Mouse (Mus musculus): ENCODE results near the gene Plcd3. TPM values are rescaled to one million over a fixed set of nuclear protein-coding genes. Genes with fewer than 3 reads are reported as not detected.

Gene Plcd3
- total and polyA plus RNA-seq, 3 experiments, result 2.0 to 2.6 TPM; not detected in 1

DNA sequence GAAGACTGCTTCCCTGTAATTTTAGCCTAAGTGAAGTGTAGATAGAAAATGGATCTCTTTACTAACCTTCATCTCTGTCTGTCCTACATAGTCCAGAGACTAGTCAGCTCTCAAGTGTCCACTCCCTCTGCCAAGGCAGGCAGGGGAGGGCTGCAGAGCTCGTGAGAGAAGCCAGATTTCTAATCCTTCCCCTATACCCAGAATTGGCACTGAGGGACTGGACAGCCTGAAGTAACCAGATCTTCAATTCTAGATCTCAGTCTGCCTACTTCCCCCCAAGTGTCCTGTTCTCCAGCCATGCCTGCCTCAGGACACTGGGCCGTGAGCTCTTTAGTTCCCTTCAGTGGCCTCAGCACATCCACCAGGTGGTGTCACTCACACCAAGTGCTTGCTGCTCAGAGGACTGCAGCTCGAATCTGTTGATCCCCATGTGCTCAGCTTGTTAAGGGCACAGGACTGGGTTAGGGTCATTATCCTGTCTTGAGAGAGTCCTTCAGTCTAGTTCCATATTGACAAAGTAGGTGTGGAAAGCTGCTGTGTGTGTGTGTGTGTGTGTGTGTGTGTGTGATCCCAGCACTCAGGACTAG is 42.9 kb downstream of the Plcd3 start:
- Histone ChIP-seq H3K4me1 (ENCODE audit: control insufficient read depth in 1 of 2, insufficient read depth in 2 of 2, low read length in 2 of 2) (no peaks in the 10 kb centered on the region), H3K9me3 (replicated peaks; ENCODE audit: insufficient read depth, low read length) (no peaks in the 10 kb centered on the region), H3K4me3 (ENCODE audit: control insufficient read depth in 1 of 2, insufficient read depth in 1 of 2, low read depth in 2 of 2, low read length in 2 of 2) (no peak overlapping the region), H3K36me3 (ENCODE audit: control insufficient read depth in 1 of 2, insufficient read depth in 2 of 2, low read length in 2 of 2) (peaks cover 0 to 43% of the 10 kb centered on the region in 2 experiments; a peak in 2 of 4 replicates), H3K79me2 (ENCODE audit: control insufficient read depth, insufficient read depth, low read length, poor library complexity) (no peaks in the 10 kb centered on the region), H3K27me3 (ENCODE audit: control insufficient read depth in 1 of 2, insufficient read depth in 2 of 2, low read length in 2 of 2) (no peaks in the 10 kb centered on the region), H3K27ac (ENCODE audit: control insufficient read depth, low read depth, low read length) (no peak overlapping the region), H3K9ac (ENCODE audit: control insufficient read depth, low read depth, low read length, poor library complexity, severe bottlenecking) (no peak overlapping the region)
- DNase-seq (ENCODE audit: low read depth, low spot score), result no peak
- TF ChIP-seq MAZ (IDR thresholded peaks at IDR 0.05; ENCODE audit: low read depth, low read length) (no peak), RCOR1 (IDR thresholded peaks at IDR 0.05; ENCODE audit: low read depth, low read length) (no peak), ELF1 (IDR thresholded peaks at IDR 0.05; ENCODE audit: low read depth, low read length) (no peak), ETS1 (IDR thresholded peaks at IDR 0.05; ENCODE audit: low read depth, low read length) (no peak), RAD21 (IDR thresholded peaks at IDR 0.05; ENCODE audit: low read depth, low read length) (no peak), CHD2 (IDR thresholded peaks at IDR 0.05; ENCODE audit: low read length) (no peak), POLR2A (IDR thresholded peaks at IDR 0.05; ENCODE audit: control insufficient read depth in 1 of 2, insufficient read depth in 1 of 2, low read depth in 1 of 2, low read length in 2 of 2, poor library complexity in 1 of 2) (no peak), ZC3H11A (IDR thresholded peaks at IDR 0.05; ENCODE audit: low read depth, low read length) (no peak), POLR2AphosphoS5 (IDR thresholded peaks at IDR 0.05; ENCODE audit: borderline replicate concordance, low read depth, low read length) (no peak), MEF2A (IDR thresholded peaks at IDR 0.05; ENCODE audit: extremely low read depth, insufficient replicate concordance, low read depth, low read length, poor library complexity, severe bottlenecking) (no peak), E2F4 (IDR thresholded peaks at IDR 0.05; ENCODE audit: borderline replicate concordance, low read depth, low read length) (no peak), MXI1 (IDR thresholded peaks at IDR 0.05; ENCODE audit: low read depth, low read length) (no peak), MYB (IDR thresholded peaks at IDR 0.05; ENCODE audit: low read depth, low read length) (no peak), GATA1 (IDR thresholded peaks at IDR 0.05; ENCODE audit: low read depth, low read length) (no peak), MAX (IDR thresholded peaks at IDR 0.05; ENCODE audit: low read length) (no peak)

DNA sequence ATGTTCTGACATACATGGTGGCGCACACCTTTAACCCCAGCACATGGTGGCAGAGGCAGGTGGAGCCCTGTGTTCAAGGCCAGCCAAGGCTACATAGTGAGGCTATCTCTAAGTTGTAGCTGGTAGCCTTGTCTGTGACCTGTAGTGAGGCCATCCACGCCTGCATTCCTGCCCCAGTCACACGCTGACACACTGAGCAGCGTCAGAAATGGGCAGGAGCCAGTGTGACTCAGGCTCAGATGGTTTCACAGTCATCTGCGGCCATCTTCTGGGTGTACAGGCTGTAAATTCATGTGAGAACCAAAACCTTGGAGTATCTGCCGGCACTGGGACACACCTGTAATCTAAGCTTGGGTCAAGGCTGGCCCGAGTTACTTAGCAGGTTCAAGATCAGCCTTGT is 44.8 kb downstream of the Plcd3 start:
- Histone ChIP-seq H3K9ac (ENCODE audit: control insufficient read depth, low read depth, low read length, poor library complexity, severe bottlenecking) (no peak overlapping the region), H3K27me3 (ENCODE audit: control insufficient read depth in 1 of 2, insufficient read depth in 2 of 2, low read length in 2 of 2) (no peaks in the 10 kb centered on the region), H3K27ac (ENCODE audit: control insufficient read depth, low read depth, low read length) (no peak overlapping the region), H3K4me3 (ENCODE audit: control insufficient read depth in 1 of 2, insufficient read depth in 1 of 2, low read depth in 2 of 2, low read length in 2 of 2) (no peak overlapping the region), H3K79me2 (ENCODE audit: control insufficient read depth, insufficient read depth, low read length, poor library complexity) (no peaks in the 10 kb centered on the region; the same call in 1 of the 2 replicates), H3K36me3 (ENCODE audit: control insufficient read depth in 1 of 2, insufficient read depth in 2 of 2, low read length in 2 of 2) (peaks cover 0 to 35% of the 10 kb centered on the region in 2 experiments; a peak in 2 of 4 replicates), H3K4me1 (ENCODE audit: control insufficient read depth in 1 of 2, insufficient read depth in 2 of 2, low read length in 2 of 2) (no peaks in the 10 kb centered on the region), H3K9me3 (replicated peaks; ENCODE audit: insufficient read depth, low read length) (no peaks in the 10 kb centered on the region)
- TF ChIP-seq SMC3 (IDR thresholded peaks at IDR 0.05; ENCODE audit: low read depth, low read length) (no peak), GABPA (IDR thresholded peaks at IDR 0.05; ENCODE audit: low read depth, low read length) (no peak), CHD1 (IDR thresholded peaks at IDR 0.05; ENCODE audit: low read depth, low read length) (no peak), MXI1 (IDR thresholded peaks at IDR 0.05; ENCODE audit: low read depth, low read length) (no peak), MYC (IDR thresholded peaks at IDR 0.05; ENCODE audit: low read depth, low read length) (no peak), NELFE (IDR thresholded peaks at IDR 0.05; ENCODE audit: low read depth, low read length) (no peak), GATA1 (IDR thresholded peaks at IDR 0.05; ENCODE audit: low read depth, low read length) (no peak), E2F4 (IDR thresholded peaks at IDR 0.05; ENCODE audit: borderline replicate concordance, low read depth, low read length) (no peak), JUND (IDR thresholded peaks at IDR 0.05; ENCODE audit: low read depth, low read length) (no peak), ETS1 (IDR thresholded peaks at IDR 0.05; ENCODE audit: low read depth, low read length) (no peak), ZMIZ1 (IDR thresholded peaks at IDR 0.05; ENCODE audit: low read depth, low read length) (no peak), RCOR1 (IDR thresholded peaks at IDR 0.05; ENCODE audit: low read depth, low read length) (no peak)
- DNase-seq (ENCODE audit: low read depth, low spot score), result no peak
